7 mouse cellular contexts compared by ENCODE assay signal in genomic region chr19:57118785-57119565, GRCm38 (mm10).
DNase-seq lines count a peak whose midpoint lies in the region; ATAC-seq and TF ChIP-seq lines count a peak whose summit lies in the region.

No protein-coding gene starts in this region.

- ATAC-seq in embryonic facial prominence, embryonic 12.5 days (ENCODE audit: insufficient number of reproducible peaks, insufficient read depth, low FRiP score, low TSS enrichment) = peak; percentile 76; the same call in 1 of the 2 replicates
- ATAC-seq in limb, embryonic 11.5 days (ENCODE audit: insufficient number of reproducible peaks, low FRiP score, low TSS enrichment, low read depth) = peak; percentile 76; the same call in 1 of the 2 replicates
- ATAC-seq in midbrain, embryonic 13.5 days = peak; percentile 87

- H3K27me3 ChIP-seq in embryonic facial prominence, embryonic 12.5 days = no peaks in the 10 kb centered on the region
- H3K27me3 ChIP-seq in heart, embryonic 10.5 days (ENCODE audit: insufficient read depth, poor library complexity, severe bottlenecking) = no peaks in the 10 kb centered on the region
- no peaks in the 10 kb centered on the region for H3K27me3 ChIP-seq in limb, embryonic 11.5 days (ENCODE audit: control insufficient read depth, insufficient read depth, low read length)
- 0 out of 2 replicates have a peak, but pooled peaks cover 3% of the 10 kb centered on the region for H3K27me3 ChIP-seq in midbrain, embryonic 13.5 days
- no peaks in the 10 kb centered on the region for H3K27me3 ChIP-seq in small intestine, adult 2 months (ENCODE audit: control insufficient read depth, insufficient read depth, low read length)

- no peaks in the 10 kb centered on the region for H3K9me3 ChIP-seq in embryonic facial prominence, embryonic 12.5 days
- H3K9me3 ChIP-seq in heart, embryonic 10.5 days = no peaks in the 10 kb centered on the region
- no peaks in the 10 kb centered on the region for H3K9me3 ChIP-seq in limb, embryonic 11.5 days (ENCODE audit: control insufficient read depth, low read length)
- H3K9me3 ChIP-seq in midbrain, embryonic 13.5 days = no peaks in the 10 kb centered on the region

- whole genome bisulfite sequencing in embryonic facial prominence, embryonic 12.5 days = 40% methylated on average over 22 of the region's 22 CpGs
- WGBS in heart, embryonic 10.5 days = 51% methylated on average over 22 of the region's 22 CpGs
- 44% methylated on average over 22 of the region's 22 CpGs for WGBS in limb, embryonic 11.5 days
- 40% methylated on average over 22 of the region's 22 CpGs for WGBS in midbrain, embryonic 13.5 days
- WGBS in small intestine, adult 2 months = 30% methylated on average over 22 of the region's 22 CpGs

- peak overlapping the region; percentile 38 for H3K9ac ChIP-seq in embryonic facial prominence, embryonic 12.5 days
- peak overlapping the region; percentile 65 for H3K9ac ChIP-seq in limb, embryonic 11.5 days (ENCODE audit: low read length)
- H3K9ac ChIP-seq in midbrain, embryonic 13.5 days (replicated peaks) = peak overlapping the region; percentile 63

- TF ChIP-seq POLR2A in small intestine, adult 2 months (IDR thresholded peaks at IDR 0.05; ENCODE audit: low read depth, low read length) = peak; percentile 64; the same call in 1 of the 2 replicates

- H3K4me3 ChIP-seq in embryonic facial prominence, embryonic 12.5 days = peak overlapping the region; percentile 37
- H3K4me3 ChIP-seq in heart, embryonic 10.5 days = peak overlapping the region; percentile 53
- peak overlapping the region; percentile 27 for H3K4me3 ChIP-seq in limb, embryonic 11.5 days (ENCODE audit: low read depth, low read length)
- H3K4me3 ChIP-seq in midbrain, embryonic 13.5 days (replicated peaks) = peak overlapping the region; percentile 32
- H3K4me3 ChIP-seq in small intestine, adult 2 months (ENCODE audit: low read depth, low read length) = peak overlapping the region; percentile 60

- peaks cover 47% of the 10 kb centered on the region for H3K4me1 ChIP-seq in embryonic facial prominence, embryonic 12.5 days
- H3K4me1 ChIP-seq in heart, embryonic 10.5 days = peaks cover 78% of the 10 kb centered on the region
- peaks cover 34% of the 10 kb centered on the region for H3K4me1 ChIP-seq in limb, embryonic 11.5 days (ENCODE audit: control insufficient read depth, insufficient read depth, low read length)
- H3K4me1 ChIP-seq in midbrain, embryonic 13.5 days (replicated peaks) = peaks cover 43% of the 10 kb centered on the region
- H3K4me1 ChIP-seq in small intestine, adult 2 months (ENCODE audit: control insufficient read depth, insufficient read depth, insufficient read length, low read length) = peaks cover 12% of the 10 kb centered on the region

- TF ChIP-seq CTCF in small intestine, adult 2 months (IDR thresholded peaks at IDR 0.05; ENCODE audit: extremely low read depth, insufficient read length, insufficient replicate concordance, low read depth, low read length) = no peak

- peak overlapping the region; percentile 56 for H3K4me2 ChIP-seq in embryonic facial prominence, embryonic 12.5 days (replicated peaks)
- peak overlapping the region; percentile 39 for H3K4me2 ChIP-seq in limb, embryonic 11.5 days (ENCODE audit: low read depth, severe bottlenecking)
- peak overlapping the region; percentile 49 for H3K4me2 ChIP-seq in midbrain, embryonic 13.5 days (replicated peaks)

- peak; percentile 35 for DNase-seq in adrenal gland, adult 8-10 months
- peak; percentile 88 for DNase-seq in heart, embryonic 10.5 days (ENCODE audit: low spot score)
- peak; percentile 64 to 69 for DNase-seq in kidney, adult 8-10 months
- DNase-seq in limb, embryonic 11.5 days (ENCODE audit: low spot score) = peak; percentile 83

- H3K36me3 ChIP-seq in embryonic facial prominence, embryonic 12.5 days = no peaks in the 10 kb centered on the region
- peaks cover 29% of the 10 kb centered on the region for H3K36me3 ChIP-seq in heart, embryonic 10.5 days
- H3K36me3 ChIP-seq in limb, embryonic 11.5 days (ENCODE audit: control insufficient read depth, insufficient read depth, low read length) = no peaks in the 10 kb centered on the region
- H3K36me3 ChIP-seq in midbrain, embryonic 13.5 days = no peaks in the 10 kb centered on the region
- no peaks in the 10 kb centered on the region for H3K36me3 ChIP-seq in small intestine, adult 2 months (ENCODE audit: control insufficient read depth, insufficient read depth, low read length)

- H3K27ac ChIP-seq in embryonic facial prominence, embryonic 12.5 days = peak overlapping the region; percentile 81
- H3K27ac ChIP-seq in heart, embryonic 10.5 days = peak overlapping the region; percentile 87
- peak overlapping the region; percentile 14; the same call in 1 of the 2 replicates for H3K27ac ChIP-seq in limb, embryonic 11.5 days (replicated peaks; ENCODE audit: low read depth, low read length)
- H3K27ac ChIP-seq in midbrain, embryonic 13.5 days = peak overlapping the region; percentile 40
- H3K27ac ChIP-seq in small intestine, adult 2 months (ENCODE audit: insufficient read depth, low read depth, low read length) = peak overlapping the region; percentile 67

Comparison
In these comparisons a context has a peak if more than half of its experiments do, and no peak if none do; other contexts are left out.
1. Peak in every context shown above with its lines: DNase-seq, ATAC-seq, H3K4me3 ChIP-seq and H3K27ac ChIP-seq.
2. DNase-seq: peak in every context shown above with its lines; median percentile 88 in heart, embryonic 10.5 days; 83 in limb, embryonic 11.5 days; 66 in kidney, adult 8-10 months; 35 in adrenal gland, adult 8-10 months.
3. H3K27ac ChIP-seq: peak in every context shown above with its lines; median percentile 87 in heart, embryonic 10.5 days; 81 in embryonic facial prominence, embryonic 12.5 days; 67 in small intestine, adult 2 months; 40 in midbrain, embryonic 13.5 days; 14 in limb, embryonic 11.5 days.